Mouse (Mus musculus) left cerebral cortex, adult 8-10 months (tissue): ENCODE data around the gene Kif3a. TPM values are rescaled to one million over a fixed set of nuclear protein-coding genes. Genes with fewer than 3 reads are reported as not detected.
"Not testable (repeated sequence)": the region's sequence is repeated elsewhere in the genome, so short reads cannot be mapped to it uniquely, and the experiment has no call there.

ENCODE experiments used
- DNase-seq, 2 experiments: peaks; one replicate each; pipeline ENCODE4 v3.0.0; 2022; ENCODE audit warnings: low spot score in 2 of 2
- total RNA-seq, 4 experiments: library from RNA; stranded (reverse); gene quantifications; 2 replicates each; pipeline ENCODE4 v1.2.4; 2022

Kif3a gene
- total RNA-seq, 4 experiments from 2014 or later = 120 to 121 (median 121) TPM

- DNase-seq = no peak
These were observed 26.0 kb upstream of the Kif3a start for GRCm38 (mm10) chr11:53541222-53541621.

DNA sequence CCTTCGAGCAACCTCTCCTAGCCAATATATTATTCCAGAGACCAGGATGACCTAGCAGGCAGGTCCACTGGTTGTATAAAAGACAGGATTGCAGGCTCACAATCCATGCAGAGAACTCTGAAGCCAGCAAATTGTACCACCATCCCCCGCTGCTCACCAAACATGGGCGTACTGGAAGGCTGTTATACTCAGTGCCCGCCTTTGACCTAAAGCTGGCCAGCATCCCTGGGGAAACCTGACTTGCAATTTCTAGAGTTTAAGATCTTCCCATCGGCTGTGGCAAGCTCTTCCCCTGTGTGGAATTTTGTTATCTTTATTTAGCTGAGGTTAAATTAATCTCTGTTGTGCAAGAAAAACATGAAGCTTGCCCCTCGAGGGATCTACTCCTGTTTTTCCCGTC is 24.2 kb upstream of the Kif3a start:
- no peak for DNase-seq

DNA sequence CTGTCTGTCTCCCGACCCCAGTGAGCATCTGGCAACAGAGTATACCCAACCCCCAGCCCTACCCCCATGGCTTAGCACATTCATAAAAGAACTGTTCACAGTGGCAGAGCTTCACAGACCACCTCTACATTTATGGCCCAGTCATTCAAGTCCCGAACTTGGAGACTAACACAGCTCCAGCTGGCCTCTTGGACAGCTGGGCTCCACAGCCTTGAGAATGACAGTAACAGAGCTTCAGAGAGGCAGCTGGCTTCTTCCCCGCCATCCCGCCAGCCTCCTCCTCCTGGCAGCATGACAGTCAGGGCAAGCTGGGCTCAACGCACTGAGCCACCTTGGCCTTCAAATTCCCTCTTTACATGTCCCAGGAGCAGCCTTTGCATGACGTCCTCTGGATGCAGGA is 20.9 kb upstream of the Kif3a start:
- DNase-seq = no peak

- no peak for DNase-seq
These were observed 19.6 kb upstream of the Kif3a start for GRCm38 (mm10) chr11:53547566-53547965.

DNA sequence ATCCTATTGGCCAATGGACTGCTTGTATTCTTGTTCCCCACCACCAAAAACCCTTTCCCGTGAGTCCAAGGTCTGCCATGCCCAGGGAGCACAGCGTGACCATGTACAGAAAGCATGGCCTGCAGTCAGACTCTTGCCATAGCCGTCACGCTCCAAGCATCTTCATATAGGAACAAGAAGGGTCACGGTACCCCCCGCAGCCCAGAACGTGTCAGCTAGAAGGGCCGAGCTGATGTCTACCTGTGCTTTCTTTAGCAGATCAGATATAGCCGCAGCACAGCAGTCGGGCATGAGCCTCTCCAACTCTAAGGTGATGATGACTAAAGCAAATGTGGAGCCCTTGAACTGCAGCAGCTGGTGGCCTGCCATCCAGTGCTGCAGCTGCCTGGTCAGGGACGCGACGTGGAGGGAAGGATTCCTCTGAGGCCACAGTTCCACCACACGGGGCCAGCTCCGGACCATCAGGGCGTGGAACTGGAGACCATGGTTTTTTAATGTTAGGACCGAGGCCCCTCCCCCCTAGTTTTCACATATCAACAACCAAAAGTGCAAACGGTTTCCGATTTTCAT is 19.1 kb upstream of the Kif3a start:
- no peak for DNase-seq

DNA sequence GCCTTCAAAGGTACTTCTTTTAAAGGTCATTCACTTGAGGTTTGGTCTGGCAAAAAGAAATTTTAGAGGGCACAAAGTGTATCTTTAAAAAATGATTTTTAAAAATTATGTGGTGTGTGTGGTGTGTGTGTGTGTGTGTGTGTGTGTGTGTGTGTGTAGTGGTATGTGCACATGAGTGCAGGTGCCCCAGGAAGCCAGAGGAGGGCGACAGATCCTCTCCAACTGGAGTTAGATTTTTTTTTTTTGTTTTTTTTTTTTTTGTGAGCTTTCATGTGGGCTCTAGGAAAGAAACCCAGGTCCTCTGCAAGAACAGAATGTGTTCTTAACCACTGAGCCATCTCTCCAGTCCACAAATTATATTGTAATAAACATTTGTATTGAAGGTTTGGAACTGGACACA is 16.5 kb upstream of the Kif3a start:
- DNase-seq = no peak

DNA sequence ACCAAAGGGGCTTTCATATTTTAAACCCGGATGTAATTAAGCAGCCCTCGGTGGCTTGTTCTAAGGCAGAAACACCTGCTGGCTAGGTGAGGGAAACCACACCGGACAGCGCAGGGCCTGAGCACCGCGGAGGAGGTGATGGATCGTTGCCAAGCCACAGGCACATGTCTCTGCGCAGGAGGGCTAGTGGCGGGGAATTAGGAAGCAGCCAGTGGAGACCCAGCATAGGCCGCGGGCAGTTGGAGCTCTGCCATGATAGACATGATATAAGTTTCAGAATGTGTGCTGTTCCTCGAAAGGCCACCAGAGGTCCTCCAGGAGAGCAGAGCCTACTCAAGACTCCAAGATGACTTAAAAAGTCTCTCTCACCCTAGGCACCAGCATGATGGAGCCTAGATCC is 15.4 kb upstream of the Kif3a start:
- DNase-seq = no peak

DNA sequence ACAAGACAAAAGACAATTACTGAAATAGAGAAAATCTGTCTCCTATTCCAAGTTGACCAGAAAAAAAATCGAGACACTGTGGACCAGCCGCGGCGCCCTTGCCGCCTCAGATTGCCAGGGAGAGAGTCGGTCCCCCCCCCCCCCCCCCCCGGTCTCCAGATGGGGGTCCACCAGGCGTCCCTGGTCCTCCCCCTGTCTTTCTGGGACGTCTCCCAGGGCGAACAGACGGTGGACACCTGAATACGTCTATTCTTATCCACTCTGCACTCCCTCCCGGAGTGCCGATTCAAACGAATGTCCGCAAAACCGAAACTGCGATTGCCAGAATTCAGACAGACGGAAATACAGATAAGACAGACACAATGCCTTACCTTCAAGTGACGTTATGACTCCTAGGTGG is 10.7 kb upstream of the Kif3a start:
- DNase-seq = not testable (repeated sequence)

DNA sequence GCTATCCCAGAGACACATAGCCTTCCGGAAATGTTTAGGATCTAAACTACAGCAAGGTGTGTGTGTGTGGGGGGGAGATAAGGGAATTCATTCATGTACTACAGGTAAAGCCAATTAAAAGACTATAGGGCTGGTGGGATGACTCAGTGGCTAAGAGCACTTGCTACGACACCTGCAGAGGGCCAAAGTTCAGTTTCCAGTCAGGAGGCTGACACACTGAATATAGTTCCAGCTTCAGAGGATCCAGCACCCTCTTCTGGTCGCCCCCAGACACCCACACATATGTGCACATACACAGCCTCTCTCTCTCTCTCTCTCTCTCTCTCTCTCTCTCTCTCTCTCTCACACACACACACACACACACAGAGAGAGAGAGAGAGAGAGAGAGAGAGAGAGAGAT is 9.2 kb upstream of the Kif3a start:
- not testable (repeated sequence) for DNase-seq

DNA sequence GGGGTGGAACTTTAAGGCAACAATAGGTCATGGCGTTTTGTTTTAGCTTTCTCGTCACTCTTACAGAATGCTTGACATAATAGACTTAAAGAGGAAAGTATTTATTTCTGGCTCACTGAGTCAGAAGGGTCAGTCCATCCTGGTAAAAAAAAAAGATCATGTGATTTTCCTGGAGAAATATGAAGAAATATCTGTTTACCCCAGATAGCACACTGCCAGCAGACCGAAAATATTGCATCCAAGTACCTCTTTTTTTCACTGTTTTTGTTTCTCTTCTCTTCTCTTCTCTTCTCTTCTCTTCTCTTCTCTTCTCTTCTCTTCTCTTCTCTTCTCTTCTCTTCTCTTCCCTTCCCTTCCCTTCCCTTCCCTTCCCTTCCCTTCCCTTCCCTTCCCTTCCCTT is 7.2 kb upstream of the Kif3a start:
- not testable (repeated sequence) for DNase-seq

DNA sequence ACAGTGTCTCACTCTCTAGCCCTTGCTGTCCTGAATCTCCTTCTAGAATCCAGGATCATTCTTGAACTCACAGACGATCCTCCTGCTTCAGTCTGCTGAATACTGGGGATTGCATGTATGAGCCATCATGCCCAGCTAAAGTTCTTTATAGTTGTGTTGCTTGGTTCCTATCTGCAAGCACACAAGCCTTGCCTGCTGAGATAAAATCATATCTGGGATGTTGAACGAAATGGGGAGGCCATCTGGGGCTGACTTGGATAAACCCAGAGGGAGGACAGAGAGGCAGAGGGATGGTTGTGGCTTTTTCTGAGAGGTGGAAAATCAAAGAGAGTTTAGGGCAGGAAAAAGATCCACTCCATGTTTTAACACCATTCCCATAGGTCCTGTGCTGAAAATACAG is 5.2 kb upstream of the Kif3a start:
- no peak for DNase-seq

- DNase-seq = no peak
These were observed 533 bp upstream of the Kif3a start for GRCm38 (mm10) chr11:53566646-53567045.

GRCm38 (mm10) chr11:53580562-53580961 is 13.4 kb downstream of the Kif3a start:
- no peak for DNase-seq

DNA sequence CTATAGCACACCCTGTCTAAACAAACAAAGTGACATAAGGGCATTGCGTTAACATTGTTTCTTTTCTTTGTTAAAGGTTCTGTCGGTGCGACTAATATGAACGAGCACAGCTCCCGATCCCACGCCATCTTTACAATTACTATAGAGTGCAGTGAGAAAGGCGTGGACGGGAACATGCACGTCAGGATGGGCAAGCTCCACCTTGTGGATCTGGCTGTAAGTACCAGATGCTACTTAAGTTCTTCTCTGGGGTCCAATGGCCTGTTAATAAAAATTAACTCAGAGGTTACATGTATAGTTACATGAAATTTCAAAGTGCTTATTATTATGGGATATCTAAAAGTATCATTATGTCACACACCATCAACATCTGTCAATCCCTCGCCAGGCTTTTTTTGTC is 16.0 kb downstream of the Kif3a start:
- no peak for DNase-seq

GRCm38 (mm10) chr11:53584849-53585248 is 17.7 kb downstream of the Kif3a start:
- DNase-seq = no peak

GRCm38 (mm10) chr11:53585510-53585909 is 18.3 kb downstream of the Kif3a start:
- DNase-seq = no peak

DNA sequence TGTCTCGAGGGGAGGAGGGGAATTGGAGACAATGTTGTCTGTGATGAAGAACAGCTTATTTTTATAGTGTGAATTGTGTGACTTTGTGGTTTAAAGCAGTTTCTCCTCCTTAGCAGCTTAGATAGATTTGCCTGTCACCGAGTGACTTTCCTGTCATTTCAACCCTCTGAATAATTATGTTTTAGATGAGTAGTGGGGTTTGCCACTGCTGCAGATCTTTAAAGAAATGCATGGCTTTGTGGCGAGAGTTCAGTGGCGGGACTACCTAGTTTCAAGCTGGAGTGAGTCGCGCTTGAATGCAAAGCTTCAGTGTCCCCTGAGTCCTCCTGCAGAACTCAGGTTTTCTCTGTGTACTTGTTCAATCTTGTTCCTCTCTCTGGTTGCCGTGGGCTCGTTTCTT is 21.1 kb downstream of the Kif3a start:
- DNase-seq = no peak

- no peak for DNase-seq
These were observed 23.2 kb downstream of the Kif3a start for GRCm38 (mm10) chr11:53590368-53590768.

DNA sequence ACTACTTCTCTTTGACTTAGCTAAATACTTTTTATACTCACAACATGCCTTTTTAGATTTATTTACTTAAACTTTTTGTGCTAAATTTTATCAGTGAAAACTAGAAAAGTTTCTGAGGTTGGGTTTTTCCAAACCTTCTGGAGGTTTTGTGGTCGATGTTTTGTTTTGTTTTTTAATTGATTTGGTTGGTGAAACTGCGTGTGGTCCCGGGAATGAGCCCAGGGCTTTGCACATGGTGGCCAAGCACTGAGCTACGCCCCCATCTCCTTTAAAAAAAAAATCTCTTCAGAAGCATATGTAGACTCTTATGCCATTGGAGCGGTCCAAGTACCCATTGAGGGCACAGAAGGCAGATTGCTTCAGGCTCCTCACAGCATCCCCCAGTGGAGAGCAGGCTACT is 23.9 kb downstream of the Kif3a start:
- no peak for DNase-seq

DNA sequence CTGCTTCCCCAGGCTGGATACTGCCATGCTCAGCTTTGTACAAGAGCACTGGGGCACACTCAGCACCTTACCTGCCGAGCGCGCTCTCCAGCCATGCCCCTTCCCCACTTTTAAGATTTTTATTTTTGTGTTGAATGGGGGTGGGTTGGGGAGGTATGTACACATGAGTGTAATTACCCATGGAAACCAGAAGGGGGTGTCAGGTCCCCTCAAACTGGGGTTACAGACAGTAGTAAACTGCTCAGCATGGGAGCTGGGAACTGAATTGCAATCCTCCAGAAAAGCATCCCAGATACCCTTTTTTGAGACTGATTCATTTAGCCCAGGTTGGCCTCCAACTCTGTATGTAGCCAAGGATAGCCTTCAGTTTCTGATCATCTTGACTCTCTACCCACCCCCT is 37.8 kb downstream of the Kif3a start:
- no peak for DNase-seq

DNA sequence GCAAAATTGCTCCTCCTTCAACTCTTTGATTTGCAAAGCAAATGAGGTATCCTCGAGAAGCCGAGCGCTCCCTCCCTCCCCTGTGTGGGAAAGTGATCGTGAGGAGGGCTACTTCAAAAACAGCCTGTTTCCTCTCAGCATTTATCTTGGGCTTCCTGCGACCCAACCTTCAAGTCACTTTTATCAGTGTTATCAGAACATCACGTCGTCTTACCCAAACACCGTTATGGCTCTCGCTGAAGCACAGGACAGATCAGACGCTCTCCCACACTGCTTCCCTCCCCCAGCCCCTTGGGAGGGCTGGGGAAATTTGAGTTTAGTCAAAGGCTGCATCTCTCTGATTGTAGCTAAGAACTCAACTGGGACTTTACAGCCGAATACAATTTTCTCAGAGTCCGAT is 38.4 kb downstream of the Kif3a start:
- DNase-seq = no peak

- DNase-seq = no peak
These were observed 42.1 kb downstream of the Kif3a start for GRCm38 (mm10) chr11:53609231-53609630.

- no peak for DNase-seq
These were observed 42.5 kb downstream of the Kif3a start for GRCm38 (mm10) chr11:53609672-53610071.

DNA sequence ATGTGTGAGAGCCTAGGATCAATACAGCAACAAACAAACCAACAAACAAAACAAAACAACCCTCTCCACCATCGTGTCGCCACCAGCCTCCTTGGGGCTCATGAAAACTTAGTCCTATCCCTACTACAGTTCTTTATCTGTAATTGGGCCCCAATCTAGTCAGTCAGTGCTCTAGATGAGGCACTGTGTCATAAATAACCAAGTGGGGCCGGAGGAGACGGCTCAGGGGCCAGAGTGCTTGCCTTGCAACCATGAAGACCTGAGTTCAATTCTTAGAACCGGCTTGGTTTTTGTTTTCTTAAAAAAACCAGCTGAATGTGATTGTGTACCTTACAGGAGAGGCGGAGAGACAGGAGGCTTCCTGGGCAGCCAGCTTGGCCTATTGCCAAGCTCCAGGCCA is 48.0 kb downstream of the Kif3a start:
- no peak for DNase-seq
